Comparison of ENCODE assay signal across 18 mouse cellular contexts in genomic region chr9:87721793-87722192, GRCm38 (mm10). TPM values are rescaled to one million over a fixed set of nuclear protein-coding genes. Genes with fewer than 3 reads are reported as not detected.
DNase-seq lines count a peak whose midpoint lies in the region; ATAC-seq and TF ChIP-seq lines count a peak whose summit lies in the region.
"Had no signal": no experiment of that assay in that cellular context is flagged by ENCODE, and none has a peak within 500 bp of the region (broad histone marks: within the 10 kb centered on the region; RNA-seq: fewer than 3 reads in every experiment).

No protein-coding gene starts in this region.

- peak; percentile 66; the same call in 1 of the 2 replicates for ATAC-seq in hindbrain, postnatal 0 days
- ATAC-seq: inflammation-experienced regulatory T-cells, adult 6 months had no signal

- no peak overlapping the region for H3K9ac ChIP-seq in heart, adult 2 months (ENCODE audit: low read depth, low read length)
- H3K9ac ChIP-seq in hindbrain, postnatal 0 days (replicated peaks; ENCODE audit: low read length): no peak overlapping the region
- H3K9ac ChIP-seq: embryonic facial prominence, embryonic 12.5 days; forebrain, embryonic 12.5 days had no signal

- H3K9me3 ChIP-seq in heart, embryonic 10.5 days: no peaks in the 10 kb centered on the region
- no peaks in the 10 kb centered on the region for H3K9me3 ChIP-seq in hindbrain, postnatal 0 days (ENCODE audit: low read length)
- no peaks in the 10 kb centered on the region for H3K9me3 ChIP-seq in hindbrain, embryonic 10.5 days
- H3K9me3 ChIP-seq: embryonic facial prominence, embryonic 12.5 days; forebrain, embryonic 12.5 days had no signal

- peaks cover 3% of the 10 kb centered on the region; the same call in 1 of the 2 replicates for H3K4me1 ChIP-seq in heart, embryonic 10.5 days
- no peaks in the 10 kb centered on the region; the same call in 1 of the 2 replicates for H3K4me1 ChIP-seq in heart, adult 2 months (ENCODE audit: control insufficient read depth, insufficient read depth, low read length)
- H3K4me1 ChIP-seq in hindbrain, postnatal 0 days (ENCODE audit: insufficient read depth, low read length): no peaks in the 10 kb centered on the region
- peaks cover 6% of the 10 kb centered on the region; the same call in 1 of the 2 replicates for H3K4me1 ChIP-seq in hindbrain, embryonic 10.5 days (replicated peaks)
- H3K4me1 ChIP-seq: embryonic facial prominence, embryonic 12.5 days; forebrain, embryonic 12.5 days had no signal

- 27% methylated on average over 2 of the region's 2 CpGs for WGBS in heart, embryonic 10.5 days
- 45% methylated on average over 2 of the region's 2 CpGs for WGBS in heart, adult 2 months
- WGBS in hindbrain, postnatal 0 days: 46% methylated on average over 2 of the region's 2 CpGs
- WGBS in hindbrain, embryonic 10.5 days: 36% methylated on average over 2 of the region's 2 CpGs

- H3K79me2 ChIP-seq in heart, adult 2 months (replicated peaks; ENCODE audit: control insufficient read depth, insufficient read depth, low read length): no peaks in the 10 kb centered on the region

- intact Hi-C loops in heart, adult 2 months (cut with DNase I): no loop called here
- intact Hi-C loops in left cerebral cortex, adult 2 months (cut with DNase I): no loop called here

- TF ChIP-seq EP300 in heart, adult 2 months (IDR thresholded peaks at IDR 0.05; ENCODE audit: insufficient read depth, low read depth, low read length): no peak

- no peaks in the 10 kb centered on the region for H3K36me3 ChIP-seq in heart, embryonic 10.5 days
- H3K36me3 ChIP-seq in heart, adult 2 months (ENCODE audit: control insufficient read depth, insufficient read depth, low read length): no peaks in the 10 kb centered on the region
- no peaks in the 10 kb centered on the region for H3K36me3 ChIP-seq in hindbrain, postnatal 0 days (ENCODE audit: insufficient read depth, low read length)
- no peaks in the 10 kb centered on the region for H3K36me3 ChIP-seq in hindbrain, embryonic 10.5 days
- H3K36me3 ChIP-seq: embryonic facial prominence, embryonic 12.5 days; forebrain, embryonic 12.5 days had no signal

- H3K4me3 ChIP-seq in heart, embryonic 10.5 days: no peak overlapping the region
- no peak overlapping the region for H3K4me3 ChIP-seq in heart, adult 2 months
- H3K4me3 ChIP-seq in hindbrain, postnatal 0 days (ENCODE audit: low read length): no peak overlapping the region
- H3K4me3 ChIP-seq in hindbrain, embryonic 10.5 days: no peak overlapping the region
- H3K4me3 ChIP-seq in left cerebral cortex, adult 2 months: no peak overlapping the region
- H3K4me3 ChIP-seq: embryonic facial prominence, embryonic 12.5 days; forebrain, embryonic 12.5 days had no signal

- H3K4me2 ChIP-seq in hindbrain, postnatal 0 days (ENCODE audit: low read depth, low read length): no peak overlapping the region
- H3K4me2 ChIP-seq: embryonic facial prominence, embryonic 12.5 days; forebrain, embryonic 12.5 days had no signal

- no peak for TF ChIP-seq POLR2A in heart, adult 2 months (IDR thresholded peaks at IDR 0.05; ENCODE audit: insufficient read depth, low read depth, low read length)
- TF ChIP-seq POLR2A in brain, embryonic 14.5 days (IDR thresholded peaks at IDR 0.05; ENCODE audit: borderline replicate concordance, extremely low read depth, insufficient read depth, insufficient read length, poor library complexity, severe bottlenecking): no peak

- H3K27ac ChIP-seq in heart, embryonic 10.5 days: peak overlapping the region; percentile 64; the same call in 1 of the 2 replicates
- no peak overlapping the region; the same call in 1 of the 2 replicates for H3K27ac ChIP-seq in heart, adult 2 months
- no peak overlapping the region for H3K27ac ChIP-seq in hindbrain, postnatal 0 days
- no peak overlapping the region for H3K27ac ChIP-seq in hindbrain, embryonic 10.5 days
- no peak overlapping the region for H3K27ac ChIP-seq in left cerebral cortex, adult 2 months
- H3K27ac ChIP-seq: embryonic facial prominence, embryonic 12.5 days; forebrain, embryonic 12.5 days had no signal

- H3K27me3 ChIP-seq in heart, embryonic 10.5 days (ENCODE audit: insufficient read depth, poor library complexity, severe bottlenecking): peaks cover 38% of the 10 kb centered on the region
- no peaks in the 10 kb centered on the region; the same call in 1 of the 2 replicates for H3K27me3 ChIP-seq in heart, adult 2 months (ENCODE audit: control insufficient read depth, insufficient read depth, low read length)
- H3K27me3 ChIP-seq in hindbrain, postnatal 0 days (ENCODE audit: insufficient read depth, low read length): peaks cover 25% of the 10 kb centered on the region
- peaks cover 63% of the 10 kb centered on the region for H3K27me3 ChIP-seq in hindbrain, embryonic 10.5 days (ENCODE audit: insufficient read depth, poor library complexity, severe bottlenecking)

- peak; percentile 69 for DNase-seq in heart, embryonic 10.5 days (ENCODE audit: low spot score)
- no peak for DNase-seq in heart, adult 2 months
- peak; percentile 55 for DNase-seq in hindbrain, postnatal 0 days (ENCODE audit: low spot score)
- DNase-seq in hindbrain, embryonic 10.5 days (ENCODE audit: low spot score): no peak
- DNase-seq in brain, embryonic 14.5 days (ENCODE audit: low read depth): no peak
- DNase-seq in heart, postnatal 4 days: peak; percentile 14
- no peak for DNase-seq in left cerebral cortex, adult 2 months (ENCODE audit: extremely low spot score in 1 of 2, low spot score in 2 of 2)
- DNase-seq in left cerebral cortex, adult 9 months (ENCODE audit: low spot score in 2 of 2): no peak
- DNase-seq: adrenal gland, adult 2 months; B cell, adult 2 months; cerebellum, adult 2 months; kidney, postnatal 14 days; lung, adult 18-20 months; right cerebral cortex, postnatal 25 days had no signal

- no peak for TF ChIP-seq CTCF in heart, adult 2 months (IDR thresholded peaks at IDR 0.05)
- TF ChIP-seq CTCF in hindbrain, postnatal 0 days (IDR thresholded peaks at IDR 0.05; ENCODE audit: low read depth): peak; percentile 74
- TF ChIP-seq CTCF in brain, embryonic 14.5 days (IDR thresholded peaks at IDR 0.05; ENCODE audit: borderline replicate concordance, extremely low read depth, insufficient read depth, insufficient read length): peak; percentile 19; the same call in 1 of the 2 replicates
- no peak for TF ChIP-seq CTCF in left cerebral cortex, adult 2 months (IDR thresholded peaks at IDR 0.05)

RNA-seq across cellular contexts. Expression of gene Tbx18, which starts 9.3 kb away (rescaled TPM):
- polyA plus RNA-seq in heart, embryonic 10.5 days (2016; fragmentation: Nextera tagmentation; extraction: Ambion mirVana): 12.2 and 13.5 TPM in 2 replicates
- 1 to 10 TPM; 4.0 to 4.4 TPM for total RNA-seq in heart, adult 2 months (2021)
- 1.9 and 3.0 TPM in 2 replicates for polyA plus RNA-seq in heart, adult 2 months (2012; rRNA removed)
- total RNA-seq in hindbrain, postnatal 0 days (2014; rRNA removed): 3.3 and 5.9 TPM in 2 replicates
- polyA plus RNA-seq in hindbrain, postnatal 0 days (2015; fragmentation: Nextera tagmentation; extraction: Ambion mirVana): 1.2 and 1.7 TPM in 2 replicates
- 2.9 and 4.8 TPM in 2 replicates for polyA plus RNA-seq in hindbrain, embryonic 10.5 days (2016; fragmentation: Nextera tagmentation; extraction: Ambion mirVana)
- 3.8 and 6.5 TPM in 2 replicates for polyA plus RNA-seq in brain, embryonic 14.5 days (2012; rRNA removed)
- total RNA-seq in heart, postnatal 4 days (2021): 10 to 100 TPM; 13.9 to 15.2 TPM
- 1 to 10 TPM; 1.7 to 2.5 TPM for total RNA-seq in left cerebral cortex, adult 2 months (2021)
- total RNA-seq: megakaryocyte, adult 5-6 weeks had no signal
- polyA plus RNA-seq: inflammation-experienced regulatory T-cells, adult 6 months had no signal

Comparison
In these comparisons a context has a peak if more than half of its experiments do, and no peak if none do; other contexts are left out.
1. DNase-seq: peak in heart, embryonic 10.5 days (single experiment), hindbrain, postnatal 0 days (single experiment) and heart, postnatal 4 days (single experiment); none in heart, adult 2 months (0 of 2), hindbrain, embryonic 10.5 days (single experiment), brain, embryonic 14.5 days (single experiment), left cerebral cortex, adult 2 months (0 of 2) and left cerebral cortex, adult 9 months (0 of 2).
2. CTCF ChIP-seq: peak in hindbrain, postnatal 0 days (single experiment) and brain, embryonic 14.5 days (single experiment); none in heart, adult 2 months (single experiment) and left cerebral cortex, adult 2 months (single experiment).